Mouse (Mus musculus) spleen, embryonic (tissue): ENCODE data around the gene Mxra7.

ENCODE experiments used
- CTCF ChIA-PET: fragments of 350-600 bp; sonication (Branson Sonifier 250); formaldehyde crosslinking; loops from one replicate; lab custom pipeline; 2022; lab: Charles Lee

Gene Mxra7

GRCm38 (mm10) chr11:116819932-116820593 lies 7.8 kb downstream of the Mxra7 start:
- CTCF ChIA-PET, result interaction anchor here (0.6 kb wide), 1 partner anchor 12 kb away, joined by 19 read pairs; no protein-coding TSS in a partner anchor

- CTCF ChIA-PET, result no interaction called here
Observed at GRCm38 (mm10) chr11:116818722-116819121, 9.1 kb downstream of the Mxra7 start.

GRCm38 (mm10) chr11:116817567-116817966 lies 10.3 kb downstream of the Mxra7 start:
- CTCF ChIA-PET, result interaction anchor here (0.7 kb wide), 1 partner anchor 65 kb away, joined by 5 read pairs; no protein-coding TSS in a partner anchor

GRCm38 (mm10) chr11:116816769-116817168 lies 11.1 kb downstream of the Mxra7 start:
- CTCF ChIA-PET, result interaction anchor here (0.6 kb wide), 1 partner anchor 14 kb away, joined by 5 read pairs; no protein-coding TSS in a partner anchor

- CTCF ChIA-PET, result no interaction called here
Observed at GRCm38 (mm10) chr11:116814884-116815415, 12.9 kb downstream of the Mxra7 start.

GRCm38 (mm10) chr11:116814076-116814883 lies 13.6 kb downstream of the Mxra7 start:
- CTCF ChIA-PET, result no interaction called here

- CTCF ChIA-PET, result no interaction called here
Observed at GRCm38 (mm10) chr11:116813610-116814009, 14.2 kb downstream of the Mxra7 start.

- CTCF ChIA-PET, result no interaction called here
Observed at GRCm38 (mm10) chr11:116812793-116813529, 14.9 kb downstream of the Mxra7 start.

GRCm38 (mm10) chr11:116810983-116811901 lies 16.6 kb downstream of the Mxra7 start:
- CTCF ChIA-PET, result interaction anchor here (0.7 kb wide), 1 partner anchor 107 kb away, joined by 5 read pairs; no protein-coding TSS in a partner anchor

GRCm38 (mm10) chr11:116810528-116810927 lies 17.3 kb downstream of the Mxra7 start:
- CTCF ChIA-PET, result no interaction called here

GRCm38 (mm10) chr11:116809520-116809919 lies 18.3 kb downstream of the Mxra7 start:
- CTCF ChIA-PET, result no interaction called here

- CTCF ChIA-PET, result interaction anchor here (0.6 to 0.7 kb wide), 3 partner anchors 11 to 540 kb away, joined by 3 to 19 read pairs (median 6); no protein-coding TSS in a partner anchor
Observed at GRCm38 (mm10) chr11:116808811-116809395, 18.9 kb downstream of the Mxra7 start.

GRCm38 (mm10) chr11:116807938-116808606 lies 19.8 kb downstream of the Mxra7 start:
- CTCF ChIA-PET, result interaction anchor here (0.5 to 0.7 kb wide), 6 partner anchors 12 to 353 kb away, joined by 3 to 19 read pairs (median 4); no protein-coding TSS in a partner anchor

GRCm38 (mm10) chr11:116807526-116807925 lies 20.3 kb downstream of the Mxra7 start:
- CTCF ChIA-PET, result interaction anchor here (0.5 to 0.7 kb wide), 6 partner anchors 147 to 1982 kb away, joined by 3 to 10 read pairs (median 4); no protein-coding TSS in a partner anchor

- CTCF ChIA-PET, result interaction anchor here (0.6 to 0.7 kb wide), 2 partner anchors 171 to 1982 kb away, joined by 7 read pairs; no protein-coding TSS in a partner anchor
Observed at GRCm38 (mm10) chr11:116807116-116807515, 20.7 kb downstream of the Mxra7 start.

GRCm38 (mm10) chr11:116806136-116807071 lies 21.4 kb downstream of the Mxra7 start:
- CTCF ChIA-PET, result interaction anchor here (0.6 kb wide), 1 partner anchor 170 kb away, joined by 7 read pairs; no protein-coding TSS in a partner anchor

GRCm38 (mm10) chr11:116802709-116803108 lies 25.1 kb downstream of the Mxra7 start:
- CTCF ChIA-PET, result no interaction called here

- CTCF ChIA-PET, result interaction anchor here (0.8 kb wide), 1 partner anchor 218 kb away, joined by 7 read pairs; no protein-coding TSS in a partner anchor
Observed at GRCm38 (mm10) chr11:116801106-116801505, 26.7 kb downstream of the Mxra7 start.
